Mouse (Mus musculus) neural tube, embryonic 11.5 days (tissue): ENCODE data around the gene Qser1. TPM values are rescaled to one million over a fixed set of nuclear protein-coding genes. Genes with fewer than 3 reads are reported as not detected.

ENCODE experiments used
- ATAC-seq: fragments of 200-750 bp; cut with Nextera tagmentation; 2 replicates; pipeline ENCODE4 v1.8.0; 2017; ENCODE audit warnings: moderate number of reproducible peaks, mild to moderate bottlenecking, moderate TSS enrichment, moderate library complexity; ENCODE audit not compliant: insufficient read depth, low FRiP score, low TSS enrichment
- DNase-seq: peaks from one replicate; pipeline ENCODE4 v3.0.0-alpha.2; 2015; ENCODE audit warnings: low spot score
- H3K27ac ChIP-seq: fragments of 300-500 bp; sonication (generic); 2 replicates; pipeline ENCODE4 v1.5.1; 2014; ENCODE audit warnings: low read depth, mild to moderate bottlenecking, low read length
- H3K27me3 ChIP-seq: fragments of 300-500 bp; sonication (generic); 2 replicates; pipeline ENCODE4 v1.6.1; 2014; ENCODE audit warnings: mild to moderate bottlenecking, low read length, mixed read lengths; ENCODE audit not compliant: control insufficient read depth, insufficient read depth
- H3K36me3 ChIP-seq: fragments of 300-500 bp; sonication (generic); 2 replicates; pipeline ENCODE4 v1.6.1; 2014; ENCODE audit warnings: mild to moderate bottlenecking, low read length, moderate library complexity, mixed read lengths; ENCODE audit not compliant: control insufficient read depth, insufficient read depth
- H3K4me1 ChIP-seq: fragments of 300-500 bp; sonication (generic); 2 replicates; pipeline ENCODE4 v1.6.1; 2014; ENCODE audit warnings: low read length, mixed read lengths; ENCODE audit not compliant: control insufficient read depth, insufficient read depth
- H3K4me2 ChIP-seq: fragments of 300-500 bp; sonication (generic); 2 replicates; pipeline ENCODE4 v1.6.1; 2014; ENCODE audit warnings: low read depth, mild to moderate bottlenecking, moderate library complexity
- H3K4me3 ChIP-seq: fragments of 300-500 bp; sonication (generic); 2 replicates; pipeline ENCODE4 v1.5.1; 2014; ENCODE audit warnings: low read depth, low read length
- H3K9ac ChIP-seq: fragments of 300-500 bp; sonication (generic); 2 replicates; pipeline ENCODE4 v1.6.1; 2014; ENCODE audit warnings: mild to moderate bottlenecking, low read length
- H3K9me3 ChIP-seq: fragments of 300-500 bp; sonication (generic); 2 replicates; pipeline ENCODE4 v1.6.1; 2016; ENCODE audit warnings: low read length; ENCODE audit not compliant: control insufficient read depth
- WGBS: fragments of 180-500 bp; shearing (Covaris S2); extraction: QIAGEN DNeasy Blood & Tissue Kit; methylation state at CpG from one replicate; pipeline ENCODE4 v1.1.7; 2014; 5-methylcytosine and 5-hydroxymethylcytosine counted together
- polyA plus RNA-seq: library from polyadenylated mRNA; unstranded; fragments of >200 nt; fragmentation: Nextera tagmentation; extraction: Ambion mirVana; gene quantifications from 2 replicates; pipeline ENCODE4 v1.2.1, GENCODE M21; 2014

Gene Qser1
- polyA plus RNA-seq, 1 experiment from 2014 or later: 14.8 TPM

GRCm38 (mm10) chr2:104710670-104711370, 105.7 kb downstream of the Qser1 start:
- Histone ChIP-seq H3K27ac (no peak overlapping the region), H3K4me1 (peaks cover 8% of the 10 kb centered on the region)

GRCm38 (mm10) chr2:104709786-104710337, 106.7 kb downstream of the Qser1 start:
- Histone ChIP-seq H3K27me3 (no peaks in the 10 kb centered on the region), H3K4me3 (no peak overlapping the region), H3K9me3 (no peaks in the 10 kb centered on the region), H3K36me3 (no peaks in the 10 kb centered on the region), H3K9ac (no peak overlapping the region), H3K4me1 (peaks cover 8% of the 10 kb centered on the region), H3K4me2 (no peak overlapping the region), H3K27ac (no peak overlapping the region)
- no peak for ATAC-seq
- DNase-seq: no peak
- 73% methylated on average over 6 of the region's 6 CpGs for WGBS

More at GRCm38 (mm10) chr2:104710670-104711370, 105.7 kb downstream of the Qser1 start:
- peak overlapping the region; percentile 70 for H3K4me2 ChIP-seq
- WGBS: 28% methylated on average over 6 of the region's 6 CpGs
- no peak overlapping the region; the same call in 1 of the 2 replicates for H3K9ac ChIP-seq
- peak overlapping the region; percentile 73 for H3K4me3 ChIP-seq
- no peaks in the 10 kb centered on the region for H3K27me3 ChIP-seq
- no peak for DNase-seq
- peak; percentile 5; the same call in 1 of the 2 replicates for ATAC-seq
- no peaks in the 10 kb centered on the region for H3K36me3 ChIP-seq
- H3K9me3 ChIP-seq: no peaks in the 10 kb centered on the region

Other genes starting within 250 kb of the Qser1 start
- gene Cstf3, start 226.2 kb downstream of the Qser1 start, polyA plus RNA-seq: 91.1 and 92.0 TPM in 2 replicates
- 67.8 and 71.4 TPM in 2 replicates for gene Tcp11l1, start 104.6 kb downstream of the Qser1 start, polyA plus RNA-seq
- gene Pin1rt1, start 100.4 kb downstream of the Qser1 start, polyA plus RNA-seq: not detected in 2 replicates
- gene Depdc7, start 73.9 kb downstream of the Qser1 start, polyA plus RNA-seq: 2.9 and 4.1 TPM in 2 replicates
- 0.17 and 0.43 TPM in 2 replicates for gene Prrg4, start 33.1 kb upstream of the Qser1 start, polyA plus RNA-seq
- 7.1 and 7.7 TPM in 2 replicates for gene Ccdc73, start 51.0 kb upstream of the Qser1 start, polyA plus RNA-seq
- 282 and 295 TPM in 2 replicates for gene Eif3m, start 200.3 kb upstream of the Qser1 start, polyA plus RNA-seq